Mouse (Mus musculus) kidney, adult 10 weeks (tissue): ENCODE results near the gene Sh2d1a. TPM values are rescaled to one million over a fixed set of nuclear protein-coding genes. Genes with fewer than 3 reads are reported as not detected.

Experiments
- polyA plus RNA-seq: library from polyadenylated mRNA; stranded (reverse); fragments of 350-450 nt; fragmentation: Illumina TruSeq; extraction: RNeasy Lipid Tissue Mini Kit (QIAGEN cat#74804); gene quantifications from one replicate; pipeline ENCODE4 v1.2.3, GENCODE M21; 2014; ENCODE audit warnings: low read depth, low replicate concordance

The Sh2d1a gene
- not detected for polyA plus RNA-seq

GRCm38 (mm10) chrX:42502291-42503043 lies at the start of gene Sh2d1a:
TSS of gene Sh2d1a (plus strand) at chrX:42502453.

GRCm38 (mm10) chrX:42489446-42489845 lies 12.8 kb upstream of the Sh2d1a start, which contains the start of gene Tex13c2:
TSS of gene Tex13c2 (plus strand) at chrX:42489691.

Other genes starting within 250 kb of the Sh2d1a start
- gene Tex13c2, start 12.8 kb upstream of the Sh2d1a start, polyA plus RNA-seq: not detected